Mouse (Mus musculus) neural tube, embryonic 12.5 days (tissue): ENCODE results near the gene Dmbt1. TPM values are rescaled to one million over a fixed set of nuclear protein-coding genes. Genes with fewer than 3 reads are reported as not detected.

Source experiments
- ATAC-seq: fragments of 200-750 bp; cut with Nextera tagmentation; 2 replicates; pipeline ENCODE4 v1.8.0; 2017; ENCODE audit warnings: low read depth, mild to moderate bottlenecking, moderate TSS enrichment, moderate library complexity; ENCODE audit not compliant: low FRiP score
- H3K27ac ChIP-seq: fragments of 300-500 bp; sonication (generic); 2 replicates; pipeline ENCODE4 v1.5.1; 2016
- H3K27me3 ChIP-seq: fragments of 300-500 bp; sonication (generic); replicated peaks from 2 replicates; pipeline ENCODE4 v1.6.1; 2016; ENCODE audit warnings: mild to moderate bottlenecking
- H3K36me3 ChIP-seq: fragments of 300-500 bp; sonication (generic); 2 replicates; pipeline ENCODE4 v1.6.1; 2016; ENCODE audit warnings: mild to moderate bottlenecking
- H3K4me1 ChIP-seq: fragments of 300-500 bp; sonication (generic); 2 replicates; pipeline ENCODE4 v1.6.1; 2016
- H3K4me2 ChIP-seq: fragments of 300-500 bp; sonication (generic); replicated peaks from 2 replicates; pipeline ENCODE4 v1.6.1; 2016; ENCODE audit warnings: mild to moderate bottlenecking
- H3K4me3 ChIP-seq: fragments of 300-500 bp; sonication (generic); 2 replicates; pipeline ENCODE4 v1.5.1; 2016
- H3K9ac ChIP-seq: fragments of 300-500 bp; sonication (generic); 2 replicates; pipeline ENCODE4 v1.6.1; 2016; ENCODE audit warnings: mild to moderate bottlenecking
- H3K9me3 ChIP-seq: fragments of 300-500 bp; sonication (generic); 2 replicates; pipeline ENCODE4 v1.6.1; 2016; ENCODE audit warnings: mild to moderate bottlenecking
- WGBS: fragments of 180-500 bp; shearing (Covaris S2); methylation state at CpG from one replicate; pipeline ENCODE4 v1.1.7; 2016; 5-methylcytosine and 5-hydroxymethylcytosine counted together
- polyA plus RNA-seq: library from polyadenylated mRNA; unstranded; fragments of >200 nt; fragmentation: Nextera tagmentation; extraction: Ambion mirVana; gene quantifications from 2 replicates; pipeline ENCODE4 v1.2.1, GENCODE M21; 2016

The Dmbt1 gene
- polyA plus RNA-seq, 1 experiment from 2014 or later: not detected

DNA sequence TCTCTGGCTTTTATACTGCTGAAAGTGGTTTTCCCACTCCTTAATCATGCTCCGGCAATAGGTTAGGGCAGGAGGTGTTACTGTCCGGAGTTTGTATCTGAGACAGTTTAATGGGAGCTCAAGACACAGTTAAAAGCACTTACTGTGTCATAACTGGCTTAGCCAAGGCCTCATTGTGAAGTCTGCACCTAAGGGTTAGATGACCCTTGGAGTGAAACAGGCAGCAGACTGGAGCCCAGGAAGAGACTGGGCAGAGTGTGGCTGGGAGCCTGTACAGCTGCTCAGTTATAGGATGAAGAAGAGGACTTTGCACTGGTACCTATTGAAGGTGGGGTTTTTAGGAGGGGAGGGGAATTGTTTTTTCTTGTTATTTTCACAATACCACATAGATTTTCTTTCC lies 114.4 kb downstream of the Dmbt1 start, which contains the start of gene 4933402N03Rik:
4933402N03Rik (minus strand) TSS at position 101 of the 400 bp plus-strand sequence.
- Histone ChIP-seq H3K27ac (no peak within 1 kb of the TSS), H3K27me3 (no peaks in the 10 kb centered on the region), H3K4me3 (no peak within 1 kb of the TSS), H3K36me3 (no peaks in the 10 kb centered on the region), H3K4me2 (no peak within 1 kb of the TSS), H3K9ac (no peak within 1 kb of the TSS), H3K9me3 (no peaks in the 10 kb centered on the region), H3K4me1 (no peaks in the 10 kb centered on the region)
- WGBS: 95% methylated on average over 2 of the region's 2 CpGs
- ATAC-seq: no peak

DNA sequence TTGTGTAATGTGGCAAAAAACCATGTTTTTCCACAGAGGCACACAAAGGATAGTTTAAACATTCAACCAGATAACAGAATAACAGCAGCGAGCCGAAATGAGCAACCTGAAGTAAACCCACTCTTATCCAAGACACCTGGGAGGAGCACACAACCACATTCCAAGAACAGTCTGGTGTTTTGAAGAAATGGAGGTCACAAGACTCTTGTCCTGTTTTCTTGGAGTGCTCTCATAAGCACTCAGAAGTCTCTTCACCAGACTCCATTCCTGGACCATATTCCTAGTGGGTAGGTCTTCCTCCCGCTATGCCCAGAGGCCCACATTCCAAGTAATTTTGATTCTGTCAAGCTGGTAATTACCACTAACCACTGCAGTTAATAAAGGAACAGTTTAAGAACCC lies 118.3 kb downstream of the Dmbt1 start:
- WGBS: 90% methylated on average over 3 of the region's 3 CpGs
- H3K4me3 ChIP-seq: no peak overlapping the region
- no peaks in the 10 kb centered on the region for H3K9me3 ChIP-seq
- no peaks in the 10 kb centered on the region for H3K36me3 ChIP-seq
- no peak overlapping the region for H3K4me2 ChIP-seq
- H3K9ac ChIP-seq: no peak overlapping the region
- no peaks in the 10 kb centered on the region for H3K27me3 ChIP-seq
- no peaks in the 10 kb centered on the region for H3K4me1 ChIP-seq
- no peak overlapping the region for H3K27ac ChIP-seq
- ATAC-seq: no peak

DNA sequence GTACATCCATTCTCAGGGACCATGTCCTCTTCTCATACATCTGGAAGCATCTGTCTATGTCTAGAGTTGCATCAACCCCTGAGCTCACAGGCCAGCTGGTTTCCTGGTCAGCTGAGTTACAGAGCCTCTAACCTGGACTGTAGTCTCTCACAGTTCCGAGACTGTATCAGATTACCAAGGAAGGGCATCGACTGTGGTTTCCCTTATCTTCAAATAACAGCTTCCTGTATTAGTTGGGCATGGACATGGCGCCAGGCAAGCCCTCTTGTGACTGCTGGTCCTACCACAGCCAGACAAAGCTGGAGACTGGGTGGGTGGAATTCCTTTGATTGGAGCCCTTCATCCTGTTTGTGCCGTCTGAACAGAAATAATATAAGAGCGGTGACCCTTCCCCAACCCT lies 121.2 kb downstream of the Dmbt1 start:
- ATAC-seq: no peak
- no peak overlapping the region for H3K4me2 ChIP-seq
- H3K36me3 ChIP-seq: no peaks in the 10 kb centered on the region
- H3K27me3 ChIP-seq: no peaks in the 10 kb centered on the region
- no peaks in the 10 kb centered on the region for H3K9me3 ChIP-seq
- H3K9ac ChIP-seq: no peak overlapping the region
- H3K4me3 ChIP-seq: no peak overlapping the region
- no peak overlapping the region for H3K27ac ChIP-seq
- H3K4me1 ChIP-seq: no peaks in the 10 kb centered on the region
- WGBS: 85% methylated on average over 5 of the region's 5 CpGs

DNA sequence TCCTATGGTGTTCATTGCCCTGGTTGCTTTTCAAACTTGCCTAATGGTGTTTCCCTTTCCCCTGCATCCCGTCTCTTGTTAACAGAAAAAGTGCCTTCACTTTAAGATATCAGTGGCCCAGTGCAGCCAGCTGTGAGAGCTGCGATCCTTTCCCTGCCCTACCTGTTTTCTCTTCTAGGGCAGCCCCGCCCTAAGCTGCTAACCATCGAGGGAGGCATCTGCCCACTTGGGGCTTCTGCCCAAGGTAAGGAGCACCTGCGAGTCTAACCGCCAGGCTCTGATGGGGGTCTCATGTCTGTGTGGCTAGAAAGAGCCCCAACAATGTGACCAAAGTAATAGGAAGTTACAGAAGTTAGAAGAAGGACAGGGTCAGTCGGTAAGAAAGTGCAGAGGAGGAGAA lies 130.4 kb downstream of the Dmbt1 start:
- Histone ChIP-seq H3K9me3 (no peaks in the 10 kb centered on the region), H3K27me3 (no peaks in the 10 kb centered on the region), H3K4me3 (no peak overlapping the region), H3K4me1 (no peaks in the 10 kb centered on the region), H3K4me2 (no peak overlapping the region), H3K36me3 (no peaks in the 10 kb centered on the region), H3K9ac (no peak overlapping the region), H3K27ac (no peak overlapping the region)
- WGBS: 78% methylated on average over 7 of the region's 7 CpGs
- ATAC-seq: no peak

- WGBS: 81% methylated on average over 3 of the region's 3 CpGs
- Histone ChIP-seq H3K36me3 (no peaks in the 10 kb centered on the region), H3K9me3 (no peaks in the 10 kb centered on the region), H3K9ac (no peak overlapping the region), H3K4me2 (no peak overlapping the region), H3K4me1 (no peaks in the 10 kb centered on the region), H3K27ac (no peak overlapping the region), H3K4me3 (no peak overlapping the region), H3K27me3 (no peaks in the 10 kb centered on the region)
- no peak for ATAC-seq
Observed at GRCm38 (mm10) chr7:131167771-131168170, 135.9 kb downstream of the Dmbt1 start.

- Histone ChIP-seq H3K36me3 (no peaks in the 10 kb centered on the region), H3K4me2 (no peak overlapping the region), H3K9me3 (no peaks in the 10 kb centered on the region), H3K27me3 (no peaks in the 10 kb centered on the region), H3K27ac (no peak overlapping the region), H3K4me1 (no peaks in the 10 kb centered on the region), H3K9ac (no peak overlapping the region), H3K4me3 (no peak overlapping the region)
- WGBS: 59% methylated on average over 2 of the region's 2 CpGs
- no peak for ATAC-seq
Observed at GRCm38 (mm10) chr7:131169099-131169498, 137.2 kb downstream of the Dmbt1 start.

Other genes with a start within 250 kb of the Dmbt1 start
- 57.2 and 62.0 TPM in 2 replicates for gene Plekha1, start 166.3 kb upstream of the Dmbt1 start, polyA plus RNA-seq
- gene Htra1, start 95.9 kb upstream of the Dmbt1 start, polyA plus RNA-seq: 7.9 and 13.8 TPM in 2 replicates
- not detected in 2 replicates for gene 4933402N03Rik, start 114.3 kb downstream of the Dmbt1 start, polyA plus RNA-seq
- not detected in 2 replicates for gene 5430419D17Rik, start 142.3 kb downstream of the Dmbt1 start, polyA plus RNA-seq